Mouse (Mus musculus): Measurements from ENCODE around the gene Ddx39. TPM values are rescaled to one million over a fixed set of nuclear protein-coding genes. Genes with fewer than 3 reads are reported as not detected.

Gene Ddx39
- polyA plus RNA-seq (2016; fragmentation: Nextera tagmentation; extraction: Ambion mirVana): 117 and 128 TPM in 2 replicates

DNA sequence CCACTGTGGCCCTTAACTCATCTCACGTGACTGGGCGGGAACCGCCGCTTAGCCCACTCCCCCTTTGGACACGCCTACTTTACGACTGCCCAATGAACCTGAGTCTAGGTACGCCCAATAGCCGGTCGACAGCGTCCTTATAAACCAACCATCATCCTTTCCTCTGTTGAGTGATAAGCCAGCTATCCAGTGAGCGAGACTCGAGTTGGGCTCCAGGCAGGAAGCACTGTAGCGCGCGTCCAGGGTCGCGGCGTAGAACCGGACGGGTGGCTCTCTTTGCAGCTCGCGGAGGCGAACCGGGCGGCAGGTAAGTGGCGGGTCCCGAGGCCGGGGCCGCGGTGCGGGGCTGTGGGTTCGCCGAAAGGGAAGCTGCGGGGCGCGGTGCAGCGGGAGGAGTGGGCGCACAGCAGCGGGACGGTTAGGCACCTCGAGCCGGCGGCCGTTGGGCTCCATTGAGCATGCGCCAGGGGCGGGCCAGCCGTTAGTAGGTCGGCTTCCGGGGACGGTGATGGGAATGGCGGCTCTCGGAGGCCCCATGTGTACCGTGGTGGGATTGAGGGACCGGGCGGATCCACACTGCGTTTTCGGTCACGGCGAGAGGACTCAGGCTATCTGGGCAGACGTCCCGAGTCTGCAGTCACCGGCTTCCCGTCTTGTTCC is at the start of gene Ddx39:
Gene Ddx39, plus strand, starts transcription at position 147 of the 660 bp plus-strand sequence.
- Histone ChIP-seq H3K9me3 (replicated peaks) (no peaks in the 10 kb centered on the region), H3K4me3 (peak within 1 kb of the TSS; percentile 83), H3K4me2 (peak within 1 kb of the TSS; percentile 82), H3K27ac (ENCODE audit: poor library complexity, severe bottlenecking) (peak within 1 kb of the TSS; percentile 89), H3K27me3 (replicated peaks) (no peaks in the 10 kb centered on the region; the same call in 1 of the 2 replicates), H3K36me3 (peaks cover 11% of the 10 kb centered on the region), H3K9ac (peak within 1 kb of the TSS; percentile 82), H3K4me1 (replicated peaks) (peaks cover 16% of the 10 kb centered on the region)
- ATAC-seq (ENCODE audit: insufficient number of reproducible peaks, low FRiP score): peak; percentile 99
- WGBS: under 1% methylated on average over 63 of the region's 63 CpGs

DNA sequence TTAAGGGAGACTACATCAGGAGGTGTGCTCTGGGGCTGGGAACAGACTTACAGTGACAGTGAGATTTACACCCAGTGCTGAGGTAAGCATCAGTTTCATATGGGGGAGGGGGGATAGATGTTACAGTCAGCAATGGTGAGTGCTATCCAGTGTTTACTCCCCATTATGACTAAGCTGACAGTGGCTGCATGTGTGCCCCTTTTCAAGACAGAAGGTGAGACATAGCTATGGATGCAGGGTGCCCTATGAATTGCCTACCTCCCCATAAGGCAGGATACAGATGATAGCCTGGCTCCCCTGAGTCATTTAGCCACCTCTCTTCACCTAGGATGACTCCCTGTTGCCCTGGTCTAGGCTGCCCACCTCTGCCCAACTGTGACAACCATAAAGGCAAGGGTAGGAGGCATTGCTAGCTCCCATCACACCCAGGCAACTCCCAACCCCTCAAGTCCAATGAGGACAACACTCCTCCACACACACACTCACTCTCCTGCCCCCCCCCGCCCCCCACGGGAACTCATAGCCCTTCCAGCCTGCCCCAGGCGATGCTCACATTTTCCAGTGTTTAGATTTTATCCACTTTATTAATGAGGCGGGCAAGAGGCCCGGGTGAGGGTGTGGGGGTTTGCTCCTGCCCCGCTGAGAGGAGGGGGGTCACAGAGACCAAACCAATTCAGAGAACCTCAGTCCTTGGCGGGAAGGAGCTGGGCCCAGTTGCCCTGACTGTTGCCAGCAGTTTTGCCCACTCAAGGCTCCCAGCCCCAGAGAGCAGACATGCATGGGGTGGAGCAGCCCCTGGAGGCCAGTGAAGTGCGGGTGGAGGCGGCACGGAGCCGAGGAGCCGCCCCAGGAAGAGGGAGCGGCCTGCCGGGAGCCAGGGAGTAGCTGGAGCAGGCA is 48.8 kb upstream of the Ddx39 start, which contains the start of gene Ptger1:
Gene Ptger1, plus strand, starts transcription at position 710 of the 897 bp plus-strand sequence.
- Histone ChIP-seq H3K27me3 (replicated peaks) (peaks cover 15% of the 10 kb centered on the region; the same call in 1 of the 2 replicates), H3K9ac (no peak within 1 kb of the TSS), H3K4me2 (peak within 1 kb of the TSS; percentile 18; the same call in 1 of the 2 replicates), H3K4me3 (no peak within 1 kb of the TSS), H3K4me1 (replicated peaks) (peaks cover 56% of the 10 kb centered on the region), H3K36me3 (peaks cover 30% of the 10 kb centered on the region), H3K9me3 (replicated peaks) (no peaks in the 10 kb centered on the region), H3K27ac (ENCODE audit: poor library complexity, severe bottlenecking) (peak within 1 kb of the TSS; percentile 4; the same call in 1 of the 2 replicates)
- 0 out of 2 replicates have a peak, but pooled peaks have one; percentile 9 for ATAC-seq (ENCODE audit: insufficient number of reproducible peaks, low FRiP score)
- WGBS: 31% methylated on average over 14 of the region's 14 CpGs

- Histone ChIP-seq H3K4me2 (peak overlapping the region; percentile 18; the same call in 1 of the 2 replicates), H3K4me1 (replicated peaks) (peaks cover 50% of the 10 kb centered on the region), H3K9me3 (replicated peaks) (no peaks in the 10 kb centered on the region), H3K27me3 (replicated peaks) (peaks cover 15% of the 10 kb centered on the region; the same call in 1 of the 2 replicates), H3K36me3 (peaks cover 36% of the 10 kb centered on the region), H3K4me3 (no peak overlapping the region), H3K27ac (ENCODE audit: poor library complexity, severe bottlenecking) (no peak overlapping the region), H3K9ac (no peak overlapping the region)
- no peak for ATAC-seq (ENCODE audit: insufficient number of reproducible peaks, low FRiP score)
- WGBS: 86% methylated on average over 3 of the region's 3 CpGs
These were observed 48.1 kb upstream of the Ddx39 start for GRCm38 (mm10) chr8:83666866-83667234.

DNA sequence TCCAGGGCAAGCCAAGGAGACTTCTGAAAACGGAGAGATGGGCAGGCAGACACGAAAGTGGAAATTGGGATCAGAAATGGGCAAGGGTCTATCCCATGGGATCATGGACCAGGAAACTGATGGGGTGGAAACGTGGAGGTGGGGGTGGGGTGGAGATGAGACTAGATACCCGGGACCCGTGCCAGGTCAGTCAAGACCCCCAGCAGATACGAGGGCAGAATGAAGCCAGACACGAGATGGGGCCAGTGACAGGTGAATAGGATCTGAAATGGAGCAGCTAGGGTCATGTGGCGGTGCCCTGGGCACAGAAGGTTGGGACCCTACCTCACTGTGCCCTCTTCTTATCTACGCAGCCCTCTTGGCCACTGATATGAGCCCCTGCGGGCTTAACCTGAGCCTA is 47.5 kb upstream of the Ddx39 start:
- H3K36me3 ChIP-seq: peaks cover 43% of the 10 kb centered on the region

DNA sequence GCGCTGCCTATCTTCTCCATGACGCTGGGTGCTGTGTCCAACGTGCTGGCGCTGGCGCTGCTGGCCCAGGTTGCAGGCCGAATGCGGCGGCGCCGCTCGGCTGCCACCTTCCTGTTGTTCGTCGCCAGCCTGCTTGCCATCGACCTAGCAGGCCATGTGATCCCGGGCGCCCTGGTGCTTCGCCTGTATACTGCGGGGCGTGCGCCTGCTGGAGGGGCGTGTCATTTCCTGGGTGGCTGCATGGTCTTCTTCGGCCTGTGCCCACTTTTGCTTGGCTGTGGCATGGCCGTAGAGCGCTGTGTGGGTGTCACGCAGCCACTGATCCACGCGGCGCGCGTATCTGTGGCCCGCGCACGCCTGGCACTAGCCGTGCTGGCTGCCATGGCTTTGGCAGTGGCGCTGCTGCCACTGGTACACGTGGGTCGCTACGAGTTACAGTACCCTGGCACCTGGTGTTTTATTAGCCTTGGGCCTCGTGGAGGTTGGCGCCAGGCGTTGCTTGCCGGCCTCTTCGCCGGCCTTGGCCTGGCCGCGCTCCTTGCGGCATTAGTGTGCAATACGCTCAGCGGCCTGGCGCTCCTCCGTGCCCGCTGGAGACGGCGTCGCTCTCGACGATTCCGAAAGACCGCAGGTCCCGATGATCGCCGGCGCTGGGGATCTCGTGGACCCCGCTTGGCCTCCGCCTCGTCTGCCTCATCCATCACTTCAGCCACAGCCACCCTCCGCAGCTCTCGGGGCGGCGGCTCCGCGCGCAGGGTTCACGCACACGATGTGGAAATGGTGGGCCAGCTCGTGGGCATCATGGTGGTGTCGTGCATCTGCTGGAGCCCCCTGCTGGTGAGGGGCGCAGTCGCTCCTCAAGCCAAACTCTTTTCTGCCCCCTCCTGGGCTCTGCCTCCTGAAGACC is 46.7 kb upstream of the Ddx39 start:
- no peak overlapping the region for H3K27ac ChIP-seq (ENCODE audit: poor library complexity, severe bottlenecking)
- peaks cover 50% of the 10 kb centered on the region for H3K36me3 ChIP-seq
- 26% methylated on average over 80 of the region's 80 CpGs for WGBS
- peaks cover 38% of the 10 kb centered on the region for H3K4me1 ChIP-seq (replicated peaks)
- ATAC-seq (ENCODE audit: insufficient number of reproducible peaks, low FRiP score): 0 out of 2 replicates have a peak, but pooled peaks have one; percentile 9
- no peaks in the 10 kb centered on the region for H3K9me3 ChIP-seq (replicated peaks)
- peak overlapping the region; percentile 55; the same call in 1 of the 2 replicates for H3K9ac ChIP-seq
- peaks cover 15% of the 10 kb centered on the region; the same call in 1 of the 2 replicates for H3K27me3 ChIP-seq (replicated peaks)
- H3K4me3 ChIP-seq: peak overlapping the region; percentile 42
- peak overlapping the region; percentile 74 for H3K4me2 ChIP-seq

More for the DNA sequence above, 47.5 kb upstream of the Ddx39 start:
- Histone ChIP-seq H3K9me3 (replicated peaks) (no peaks in the 10 kb centered on the region), H3K4me1 (replicated peaks) (peaks cover 43% of the 10 kb centered on the region), H3K4me2 (0 out of 2 replicates have a peak overlapping the region, but pooled peaks have one; percentile 74), H3K27ac (ENCODE audit: poor library complexity, severe bottlenecking) (no peak overlapping the region), H3K27me3 (replicated peaks) (peaks cover 15% of the 10 kb centered on the region; the same call in 1 of the 2 replicates), H3K4me3 (no peak overlapping the region), H3K9ac (no peak overlapping the region)
- ATAC-seq (ENCODE audit: insufficient number of reproducible peaks, low FRiP score): no peak
- WGBS: 76% methylated on average over 10 of the region's 10 CpGs

DNA sequence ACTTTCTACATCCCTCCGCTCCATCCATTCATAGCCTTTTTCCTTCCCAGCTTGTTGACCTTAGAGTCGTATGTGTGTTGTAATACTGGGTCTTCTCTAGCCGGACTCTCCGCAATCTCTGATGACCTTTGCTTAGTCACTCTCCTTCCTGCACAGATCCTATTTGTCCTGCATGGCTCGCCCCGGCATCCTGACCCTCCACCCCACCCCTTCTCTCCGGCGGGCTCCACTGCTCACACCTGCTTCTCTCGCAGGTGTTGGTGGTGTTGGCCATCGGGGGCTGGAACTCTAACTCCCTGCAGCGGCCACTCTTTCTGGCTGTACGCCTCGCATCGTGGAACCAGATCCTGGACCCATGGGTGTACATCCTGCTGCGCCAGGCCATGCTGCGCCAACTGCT is 46.0 kb upstream of the Ddx39 start:
- no peak for ATAC-seq (ENCODE audit: insufficient number of reproducible peaks, low FRiP score)
- Histone ChIP-seq H3K27ac (ENCODE audit: poor library complexity, severe bottlenecking) (no peak overlapping the region), H3K4me1 (replicated peaks) (peaks cover 38% of the 10 kb centered on the region), H3K36me3 (peaks cover 51% of the 10 kb centered on the region), H3K9ac (no peak overlapping the region), H3K4me2 (peak overlapping the region; percentile 74), H3K9me3 (replicated peaks) (no peaks in the 10 kb centered on the region), H3K4me3 (no peak overlapping the region), H3K27me3 (replicated peaks) (peaks cover 15% of the 10 kb centered on the region; the same call in 1 of the 2 replicates)
- WGBS: 75% methylated on average over 16 of the region's 16 CpGs

GRCm38 (mm10) chr8:83672936-83673335 is 42.0 kb upstream of the Ddx39 start:
- Histone ChIP-seq H3K27me3 (replicated peaks) (peaks cover 5% of the 10 kb centered on the region; the same call in 1 of the 2 replicates), H3K27ac (ENCODE audit: poor library complexity, severe bottlenecking) (no peak overlapping the region), H3K4me1 (replicated peaks) (peaks cover 19% of the 10 kb centered on the region), H3K9ac (no peak overlapping the region), H3K36me3 (peaks cover 76% of the 10 kb centered on the region), H3K9me3 (replicated peaks) (no peaks in the 10 kb centered on the region), H3K4me2 (no peak overlapping the region), H3K4me3 (no peak overlapping the region)
- ATAC-seq (ENCODE audit: insufficient number of reproducible peaks, low FRiP score): no peak
- WGBS: 64% methylated on average over 5 of the region's 5 CpGs

DNA sequence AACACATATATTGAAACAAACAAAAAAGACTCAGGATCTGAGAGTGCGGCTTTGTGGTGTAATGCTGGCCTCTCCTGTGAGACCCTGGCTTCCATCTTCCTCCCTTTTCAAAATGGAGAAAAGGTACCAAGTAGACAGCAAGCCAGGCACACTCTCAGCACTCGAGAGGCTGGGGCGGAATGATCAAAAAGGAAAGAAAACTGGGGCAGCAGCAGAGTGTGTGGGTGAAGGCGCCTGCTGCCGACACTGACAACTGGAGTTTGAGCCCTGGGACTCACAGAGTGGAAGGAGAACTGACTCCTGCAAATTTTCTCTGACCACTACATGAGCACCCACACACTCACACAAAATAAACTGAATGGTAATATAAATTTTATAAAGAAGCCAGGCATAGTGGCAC is 40.5 kb upstream of the Ddx39 start:
- Histone ChIP-seq H3K27me3 (replicated peaks) (no peaks in the 10 kb centered on the region), H3K9ac (no peak overlapping the region), H3K36me3 (peaks cover 87% of the 10 kb centered on the region), H3K4me2 (no peak overlapping the region), H3K4me3 (no peak overlapping the region), H3K4me1 (replicated peaks) (peaks cover 6% of the 10 kb centered on the region; the same call in 1 of the 2 replicates), H3K27ac (ENCODE audit: poor library complexity, severe bottlenecking) (no peak overlapping the region), H3K9me3 (replicated peaks) (no peaks in the 10 kb centered on the region)
- no peak for ATAC-seq (ENCODE audit: insufficient number of reproducible peaks, low FRiP score)
- WGBS: 85% methylated on average over 5 of the region's 5 CpGs

DNA sequence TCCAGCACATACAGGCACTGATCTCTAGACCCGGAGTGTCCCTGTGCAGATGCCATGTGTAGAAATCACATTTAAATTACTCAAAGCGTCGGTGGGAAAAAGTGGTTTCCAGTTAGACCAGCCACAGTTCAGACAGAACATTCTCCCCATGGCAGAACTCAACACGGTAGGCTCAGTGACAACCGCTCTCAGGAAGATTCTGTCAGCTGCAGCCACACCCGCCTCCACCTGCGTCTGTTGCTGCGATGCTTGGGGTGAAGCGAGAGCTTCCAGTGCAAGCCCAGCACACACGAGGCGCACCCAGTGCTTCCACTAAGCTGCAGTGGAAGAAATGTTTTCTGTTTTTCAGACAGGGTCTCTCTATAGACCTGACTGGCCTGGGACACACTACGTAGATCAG is 35.1 kb upstream of the Ddx39 start:
- Histone ChIP-seq H3K9ac (no peak overlapping the region), H3K4me3 (no peak overlapping the region), H3K36me3 (peaks cover 79% of the 10 kb centered on the region), H3K4me1 (replicated peaks) (peaks cover 19% of the 10 kb centered on the region), H3K27ac (ENCODE audit: poor library complexity, severe bottlenecking) (no peak overlapping the region), H3K4me2 (no peak overlapping the region), H3K9me3 (replicated peaks) (no peaks in the 10 kb centered on the region), H3K27me3 (replicated peaks) (no peaks in the 10 kb centered on the region)
- no peak for ATAC-seq (ENCODE audit: insufficient number of reproducible peaks, low FRiP score)
- WGBS: 92% methylated on average over 12 of the region's 12 CpGs

GRCm38 (mm10) chr8:83680603-83681002 is 34.4 kb upstream of the Ddx39 start:
- Histone ChIP-seq H3K27ac (ENCODE audit: poor library complexity, severe bottlenecking) (peak overlapping the region; percentile 48), H3K4me3 (no peak overlapping the region), H3K9ac (no peak overlapping the region), H3K9me3 (replicated peaks) (no peaks in the 10 kb centered on the region), H3K4me2 (no peak overlapping the region), H3K4me1 (replicated peaks) (peaks cover 19% of the 10 kb centered on the region), H3K36me3 (peaks cover 79% of the 10 kb centered on the region), H3K27me3 (replicated peaks) (no peaks in the 10 kb centered on the region)
- no peak for ATAC-seq (ENCODE audit: insufficient number of reproducible peaks, low FRiP score)
- 72% methylated on average over 5 of the region's 5 CpGs for WGBS

Measured in heart, embryonic 12.5 days (tissue).